Mouse (Mus musculus) adrenal gland (tissue): Measurements from ENCODE around the gene Hdgf.

Experiments
- intact Hi-C: fragments of 180-260 bp; cut with DNase I; formaldehyde crosslinking; loops from one replicate; pipeline ENCODE4 v1.15.1; 2025

Gene Hdgf

GRCm38 (mm10) chr3:87909381-87909780 lies 3.3 kb downstream of the Hdgf start:
- intact Hi-C loops, result no loop called here

- intact Hi-C loops, result no loop called here
Observed at GRCm38 (mm10) chr3:87909874-87910273, 3.8 kb downstream of the Hdgf start.

GRCm38 (mm10) chr3:87910573-87911141 lies 4.5 kb downstream of the Hdgf start:
- intact Hi-C loops, result no loop called here

- intact Hi-C loops, result no loop called here
Observed at GRCm38 (mm10) chr3:87913491-87913890, 7.4 kb downstream of the Hdgf start.

- intact Hi-C loops, result no loop called here
Observed at GRCm38 (mm10) chr3:87913891-87914290, 7.8 kb downstream of the Hdgf start.

GRCm38 (mm10) chr3:87916990-87917389 lies 10.9 kb downstream of the Hdgf start:
- intact Hi-C loops, result no loop called here

- intact Hi-C loops, result no loop called here
Observed at GRCm38 (mm10) chr3:87918551-87918950, 12.4 kb downstream of the Hdgf start.

- intact Hi-C loops, result no loop called here
Observed at GRCm38 (mm10) chr3:87919336-87920108, 13.4 kb downstream of the Hdgf start, which contains the start of gene Mrpl24. TSS of gene Mrpl24 (plus strand) at chr3:87919506.

GRCm38 (mm10) chr3:87920270-87920943 lies 14.3 kb downstream of the Hdgf start:
- intact Hi-C loops, result no loop called here

- intact Hi-C loops, result no loop called here
Observed at GRCm38 (mm10) chr3:87924996-87925395, 18.9 kb downstream of the Hdgf start.

GRCm38 (mm10) chr3:87927452-87927851 lies 21.3 kb downstream of the Hdgf start:
- intact Hi-C loops, result no loop called here

- intact Hi-C loops, result loop anchor here (10.0 kb wide), 2 partner anchors 55 to 145 kb away; partner anchors contain the start of gene Ttc24
Observed at GRCm38 (mm10) chr3:87929341-87930077, 23.4 kb downstream of the Hdgf start.

GRCm38 (mm10) chr3:87930078-87930795 lies 24.1 kb downstream of the Hdgf start, which contains the start of the genes Isg20l2 and Rrnad1:
TSS of gene Isg20l2 (plus strand) at chr3:87930314.
TSS of gene Rrnad1 (minus strand) at chr3:87930717.
- intact Hi-C loops, result loop anchor here (10.0 kb wide), 2 partner anchors 55 to 145 kb away; partner anchors contain the start of gene Ttc24

- intact Hi-C loops, result loop anchor here (10.0 kb wide), 2 partner anchors 51 to 141 kb away; partner anchors contain the start of gene Ttc24
Observed at GRCm38 (mm10) chr3:87934026-87934425, 27.9 kb downstream of the Hdgf start.

- intact Hi-C loops, result loop anchor here (10.0 kb wide), 2 partner anchors 50 to 140 kb away; partner anchors contain the start of gene Ttc24
Observed at GRCm38 (mm10) chr3:87934501-87934900, 28.4 kb downstream of the Hdgf start.

- intact Hi-C loops, result loop anchor here (10.0 kb wide), 2 partner anchors 50 to 140 kb away; partner anchors contain the start of gene Ttc24
Observed at GRCm38 (mm10) chr3:87935201-87935600, 29.1 kb downstream of the Hdgf start.

GRCm38 (mm10) chr3:87935776-87936175 lies 29.7 kb downstream of the Hdgf start:
- intact Hi-C loops, result loop anchor here (10.0 kb wide), 2 partner anchors 49 to 139 kb away; partner anchors contain the start of gene Ttc24

- intact Hi-C loops, result no loop called here
Observed at GRCm38 (mm10) chr3:87940611-87941010, 34.5 kb downstream of the Hdgf start.

- intact Hi-C loops, result no loop called here
Observed at GRCm38 (mm10) chr3:87942471-87942870, 36.4 kb downstream of the Hdgf start.

GRCm38 (mm10) chr3:87943586-87943985 lies 37.5 kb downstream of the Hdgf start:
- intact Hi-C loops, result no loop called here
